Mouse (Mus musculus): Measurements from ENCODE around the gene Sbno2.

DNA sequence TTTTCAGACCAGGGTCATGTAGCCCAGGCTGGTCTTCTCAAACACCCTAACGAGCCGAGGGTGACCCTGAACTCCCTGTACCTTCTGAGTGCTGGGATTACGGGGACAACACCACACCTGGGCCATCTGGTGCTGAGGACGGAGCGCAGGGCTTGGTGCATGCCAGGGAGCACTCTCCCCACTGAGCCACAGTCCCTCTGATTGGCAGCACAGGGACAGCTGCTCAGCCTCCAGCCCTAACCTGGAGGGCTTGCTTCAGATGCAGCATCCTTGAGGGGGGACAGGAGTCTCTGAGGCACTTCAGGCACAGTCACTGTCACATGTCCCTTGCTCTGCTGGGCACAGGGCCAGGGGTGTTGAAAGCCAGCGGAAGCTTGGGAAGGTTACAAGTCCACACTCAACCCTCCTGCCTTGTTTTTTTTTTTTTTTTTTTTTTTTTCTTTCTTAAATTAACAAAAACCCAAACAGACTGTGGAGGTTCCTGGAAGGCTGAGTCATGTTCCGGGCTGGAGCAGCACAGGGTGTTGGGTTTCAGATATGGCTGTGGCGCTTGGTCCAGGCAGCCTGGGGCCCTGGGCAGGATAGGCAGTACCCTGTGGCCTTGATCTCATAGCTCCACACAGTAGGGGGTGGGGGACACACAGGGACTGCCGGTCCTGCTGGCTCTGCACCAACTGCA, 34.4 kb downstream of the Sbno2 start:
- TF ChIP-seq CTCF (IDR thresholded peaks at IDR 0.05; ENCODE audit: borderline replicate concordance, insufficient read depth, low read depth, low read length) (no peak), POLR2A (IDR thresholded peaks at IDR 0.05; ENCODE audit: borderline replicate concordance, insufficient read depth, low read length) (no peak)
